Mouse (Mus musculus) frontal cortex, postnatal 10 days (tissue): Measurements from ENCODE around the gene Ccnq.
"Not testable (repeated sequence)": the region's sequence is repeated elsewhere in the genome, so short reads cannot be mapped to it uniquely, and the experiment has no call there.

Experiments used
- DNase-seq, 2 experiments: peaks; one replicate each; pipeline ENCODE4 v3.0.0; 2022; ENCODE audit warnings: low spot score in 2 of 2, mixed read lengths in 1 of 2

The Ccnq gene

GRCm38 (mm10) chr11:78762201-78762600, 10.7 kb upstream of the Ccnq start:
- no peak for DNase-seq

GRCm38 (mm10) chr11:78761086-78761485, 9.6 kb upstream of the Ccnq start:
- no peak for DNase-seq

DNA sequence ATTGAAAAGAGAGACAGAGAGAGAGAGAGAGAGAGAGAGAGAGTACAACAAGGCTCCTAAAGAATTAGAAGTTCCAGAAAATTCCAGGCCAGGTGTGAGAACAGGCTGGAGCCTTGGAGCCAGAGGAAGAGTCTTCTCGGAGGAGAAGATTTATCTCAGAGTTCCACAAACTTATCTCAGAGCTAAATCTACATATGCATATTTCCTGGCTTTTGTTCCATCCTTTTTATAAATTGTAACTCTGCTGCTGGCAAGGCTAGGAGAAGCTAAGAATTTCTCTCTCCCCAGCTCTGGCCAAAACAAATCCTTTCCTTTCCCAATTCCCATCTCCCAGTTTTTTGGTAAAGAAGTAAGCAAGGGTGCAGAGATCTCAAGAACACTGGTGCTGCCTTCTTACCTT, 3.8 kb upstream of the Ccnq start:
- no peak for DNase-seq

- DNase-seq: not testable (repeated sequence)
Measured at GRCm38 (mm10) chr11:78754177-78754576, 2.6 kb upstream of the Ccnq start.

- DNase-seq: no peak
Measured at GRCm38 (mm10) chr11:78753183-78753582, 1.7 kb upstream of the Ccnq start.

DNA sequence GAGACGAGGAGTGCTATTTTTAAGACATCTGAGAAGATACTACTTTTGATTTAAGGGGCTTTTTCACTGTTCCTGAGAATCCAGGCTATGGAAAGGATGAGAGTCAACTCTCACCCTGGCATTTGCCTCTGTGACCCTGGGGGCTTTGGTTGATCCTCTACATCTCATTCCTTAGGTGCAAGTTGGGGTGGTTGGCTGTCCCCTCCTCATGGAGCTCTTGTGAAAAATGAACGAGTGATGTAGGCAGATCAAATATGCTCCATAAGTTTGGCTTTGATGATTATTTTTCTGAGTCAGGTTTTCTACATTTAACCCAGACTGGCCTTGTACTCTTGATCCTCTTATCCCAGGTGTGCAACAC, 294 bp upstream of the Ccnq start:
- no peak for DNase-seq

DNA sequence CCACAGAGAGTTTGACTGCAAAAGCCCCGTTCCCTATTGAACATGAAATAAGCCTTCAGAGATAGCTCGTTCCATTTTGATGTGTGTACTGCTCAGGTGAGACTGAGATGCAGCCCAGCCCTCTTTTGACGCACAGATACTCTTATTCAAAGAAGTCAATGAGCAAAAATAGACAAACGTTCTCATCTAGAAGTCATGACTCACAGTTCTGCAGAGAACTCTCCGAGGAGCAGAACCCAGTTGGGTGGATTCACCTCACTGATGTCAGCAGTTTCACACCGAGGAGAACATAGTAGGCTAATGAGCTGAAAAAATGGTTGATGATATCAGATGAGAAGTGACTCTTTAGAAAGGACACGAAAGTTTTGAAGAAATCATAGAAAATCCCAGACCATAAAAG, 5.3 kb downstream of the Ccnq start:
- DNase-seq: no peak

- DNase-seq: no peak
Measured at GRCm38 (mm10) chr11:78745475-78745874, 6.1 kb downstream of the Ccnq start.

DNA sequence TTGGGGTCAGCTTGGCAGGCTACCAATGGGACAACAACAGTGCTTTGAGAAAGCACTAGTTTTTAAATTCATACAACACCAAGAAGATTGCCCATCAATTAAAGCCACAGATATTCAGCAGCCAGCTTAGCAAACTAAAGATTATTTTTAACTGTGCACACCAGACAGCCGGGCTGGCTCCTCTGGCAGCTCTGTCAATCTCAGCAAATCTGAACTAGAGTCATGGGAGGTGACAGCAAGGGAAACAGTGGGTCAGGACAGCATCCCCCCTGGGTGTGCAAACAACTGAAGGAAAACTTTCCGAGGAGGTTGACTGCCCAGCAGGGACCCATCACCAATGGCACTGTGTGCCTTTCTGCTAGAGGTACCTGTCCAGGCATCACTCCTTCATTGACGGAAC, 9.1 kb downstream of the Ccnq start:
- no peak for DNase-seq

- DNase-seq: no peak
Measured at GRCm38 (mm10) chr11:78741958-78742357, 9.6 kb downstream of the Ccnq start.

- DNase-seq: no peak
Measured at GRCm38 (mm10) chr11:78739361-78739760, 12.2 kb downstream of the Ccnq start.

GRCm38 (mm10) chr11:78736877-78737408, 14.6 kb downstream of the Ccnq start:
- no peak for DNase-seq

DNA sequence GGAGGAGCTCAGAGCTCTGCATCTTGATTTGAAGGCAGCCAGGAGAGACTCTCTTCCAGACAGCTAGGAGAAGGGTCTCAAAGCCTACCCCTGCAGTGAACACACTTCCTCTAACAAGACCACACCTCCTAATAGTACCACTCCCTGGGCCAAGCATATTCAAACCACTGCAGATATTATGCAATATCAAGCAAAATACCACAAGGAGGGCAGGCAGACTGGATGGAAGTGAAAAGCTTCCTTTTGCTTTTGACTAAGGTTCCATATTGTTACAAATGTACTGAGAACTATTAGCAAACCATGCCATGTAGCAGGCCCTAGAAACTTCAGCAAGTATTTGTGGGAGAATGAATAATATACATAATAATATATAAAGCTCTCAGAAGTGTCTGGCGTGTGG, 16.4 kb downstream of the Ccnq start:
- DNase-seq: no peak

- DNase-seq: no peak
Measured at GRCm38 (mm10) chr11:78732619-78733018, 18.9 kb downstream of the Ccnq start.

DNA sequence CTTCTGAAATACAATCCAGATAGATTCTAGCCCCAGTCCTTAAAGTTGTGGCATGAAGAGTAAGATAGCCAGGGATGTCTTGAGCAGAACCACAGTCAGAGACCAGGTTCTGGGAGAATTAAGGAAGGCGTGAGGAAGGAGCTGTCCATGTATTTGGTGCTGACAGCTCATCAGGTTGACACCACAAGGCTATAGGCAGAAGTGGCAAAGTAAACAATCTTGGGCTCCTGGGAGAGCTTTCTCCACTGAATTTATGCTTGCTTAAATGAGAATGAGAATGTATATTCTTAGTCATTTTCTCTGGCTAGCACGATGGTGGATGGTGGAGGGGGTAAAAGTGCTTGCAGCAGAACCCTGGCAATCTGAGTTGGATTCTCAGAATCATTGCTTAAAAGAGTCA, 20.6 kb downstream of the Ccnq start:
- DNase-seq: no peak

DNA sequence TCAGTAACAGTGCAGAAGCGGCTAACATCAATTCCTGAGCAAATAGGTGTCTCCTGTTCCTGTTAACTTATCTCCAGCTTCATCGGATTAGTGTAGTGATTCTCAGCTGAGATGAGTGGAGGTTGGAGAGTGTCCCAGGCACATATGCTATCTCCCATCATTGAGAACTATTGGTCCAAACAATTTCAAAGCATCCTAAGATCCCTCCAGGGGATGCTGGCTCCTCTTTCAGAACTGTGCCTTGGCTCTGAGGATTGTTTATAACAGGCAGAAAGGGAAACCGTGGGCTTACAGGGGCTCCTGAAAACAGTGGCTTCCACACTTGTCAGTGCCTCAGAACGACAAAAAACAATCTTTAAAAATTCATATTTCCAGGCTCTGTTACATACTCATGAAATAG, 23.5 kb downstream of the Ccnq start:
- no peak for DNase-seq

- no peak for DNase-seq
Measured at GRCm38 (mm10) chr11:78726366-78726765, 25.2 kb downstream of the Ccnq start.

DNA sequence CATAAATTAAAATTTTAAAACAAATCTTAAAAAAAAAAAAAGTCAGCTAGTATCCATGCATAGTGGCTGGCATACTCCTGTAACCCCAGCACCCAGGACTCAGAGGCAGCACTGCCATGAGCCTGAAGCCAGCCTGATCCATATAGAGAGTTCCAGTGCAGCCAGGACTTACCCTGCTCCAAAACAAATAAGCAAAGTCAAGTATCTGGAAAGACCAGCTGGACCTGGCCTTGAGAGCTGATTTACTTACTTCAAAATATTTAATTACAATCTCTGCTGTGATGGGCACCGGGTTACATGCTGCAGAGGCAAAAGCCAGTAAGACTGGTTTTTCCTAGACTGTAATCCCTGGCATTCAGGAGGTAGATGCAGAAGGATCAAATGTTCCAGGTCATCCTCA, 26.7 kb downstream of the Ccnq start:
- DNase-seq: no peak

DNA sequence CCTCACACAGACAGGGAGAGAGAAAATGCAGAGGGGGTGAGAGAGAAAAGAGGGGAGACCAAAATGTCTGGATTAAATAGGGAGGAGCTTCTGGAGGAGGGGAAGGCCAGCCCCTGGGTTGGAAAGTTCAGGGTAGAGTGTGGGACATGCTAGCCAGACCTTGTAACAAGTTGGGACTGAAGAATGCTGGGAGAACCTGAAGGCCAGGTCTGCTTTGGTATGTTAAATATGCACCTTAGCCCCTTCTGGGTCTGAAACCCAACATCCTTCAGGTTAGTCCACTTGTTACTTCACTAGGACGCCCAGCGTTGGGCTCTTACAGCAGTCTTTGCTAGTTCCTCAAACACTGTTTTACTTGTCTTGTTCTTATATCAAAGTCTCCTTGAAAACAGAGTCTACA, 30.1 kb downstream of the Ccnq start:
- no peak for DNase-seq

- no peak for DNase-seq
Measured at GRCm38 (mm10) chr11:78717655-78718054, 33.9 kb downstream of the Ccnq start.

GRCm38 (mm10) chr11:78708642-78709041, 42.9 kb downstream of the Ccnq start:
- DNase-seq: no peak

GRCm38 (mm10) chr11:78706026-78706425, 45.5 kb downstream of the Ccnq start:
- no peak for DNase-seq

GRCm38 (mm10) chr11:78703085-78703484, 48.4 kb downstream of the Ccnq start:
- DNase-seq: no peak

- no peak for DNase-seq
Measured at GRCm38 (mm10) chr11:78702319-78702718, 49.2 kb downstream of the Ccnq start.
